Comparison of ENCODE assay signal across 9 mouse cellular contexts in the genomic region with DNA sequence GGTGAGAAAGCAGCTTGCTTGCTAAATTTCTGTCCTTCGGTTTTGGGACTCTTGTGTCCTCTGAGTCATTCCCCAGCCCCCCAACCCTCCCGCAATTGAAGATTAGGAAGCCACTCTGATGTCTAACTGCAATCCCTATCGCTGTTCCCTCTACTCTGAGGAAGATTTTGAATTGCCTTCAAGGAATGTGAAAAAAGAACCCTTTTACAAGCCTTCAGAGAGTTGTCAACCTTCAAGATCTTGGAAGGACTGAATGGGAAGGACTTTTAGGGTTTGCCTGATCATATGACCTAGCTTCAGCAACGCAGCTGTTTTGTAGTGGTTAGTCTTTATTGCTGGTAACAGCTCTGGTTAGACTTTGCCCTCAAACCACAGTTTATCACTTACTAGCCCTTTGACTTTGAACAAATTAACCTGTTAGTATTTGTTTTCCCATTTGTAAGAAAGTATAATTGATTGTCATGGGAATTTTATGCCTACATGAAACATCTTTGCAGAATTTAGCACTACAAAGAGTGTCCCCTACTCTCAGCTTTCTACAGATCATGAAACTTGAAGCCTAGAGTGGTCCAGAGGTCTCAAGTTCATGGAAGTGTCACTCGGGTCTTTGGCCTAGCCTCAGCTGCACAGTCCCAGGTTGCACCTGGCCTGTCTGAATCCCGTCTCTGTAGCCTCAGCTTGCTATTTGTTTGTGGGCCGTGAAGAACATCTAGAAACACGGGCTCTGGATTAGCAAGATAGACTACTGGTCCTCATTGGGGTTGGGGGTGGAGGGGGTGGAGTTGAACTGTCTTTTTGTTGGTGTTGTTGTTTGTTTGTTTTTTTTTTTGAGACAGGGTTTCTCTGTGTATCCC. TPM values are rescaled to one million over a fixed set of nuclear protein-coding genes. Genes with fewer than 3 reads are reported as not detected.
DNase-seq lines count a peak whose midpoint lies in the region; ATAC-seq and TF ChIP-seq lines count a peak whose summit lies in the region.
"Had no signal": no experiment of that assay in that cellular context is flagged by ENCODE, and none has a peak within 500 bp of the region (broad histone marks: within the 10 kb centered on the region; RNA-seq: fewer than 3 reads in every experiment).

No protein-coding gene starts in this region.

- no peaks in the 10 kb centered on the region for H3K9me3 ChIP-seq in erythroblast, embryonic 14.5 days (ENCODE audit: control insufficient read depth, low read length)
- H3K9me3 ChIP-seq in E14TG2a.4 (ENCODE audit: low read length), result no peaks in the 10 kb centered on the region
- no peaks in the 10 kb centered on the region for H3K9me3 ChIP-seq in forebrain, postnatal 0 days (ENCODE audit: low read length)
- H3K9me3 ChIP-seq in limb, embryonic 13.5 days, result no peaks in the 10 kb centered on the region
- H3K9me3 ChIP-seq in stomach, embryonic 16.5 days (replicated peaks; ENCODE audit: control insufficient read depth, low read length), result no peaks in the 10 kb centered on the region

- ATAC-seq in erythroblast, adult 5-6 weeks (replicated peaks; ENCODE audit: low FRiP score, poor library complexity, severe bottlenecking), result no peak
- ATAC-seq in forebrain, postnatal 0 days, result no peak
- ATAC-seq in limb, embryonic 13.5 days (ENCODE audit: low FRiP score, low read depth), result no peak
- no peak for ATAC-seq in stomach, embryonic 16.5 days (ENCODE audit: insufficient read depth, low FRiP score)

- H3K36me3 ChIP-seq in erythroblast, embryonic 14.5 days (ENCODE audit: control insufficient read depth), result peaks cover under 1% of the 10 kb centered on the region; the same call in 1 of the 2 replicates
- H3K36me3 ChIP-seq in E14TG2a.4 (ENCODE audit: insufficient read depth, low read length), result peaks cover 2% of the 10 kb centered on the region; the same call in 1 of the 2 replicates
- no peaks in the 10 kb centered on the region for H3K36me3 ChIP-seq in forebrain, postnatal 0 days (ENCODE audit: insufficient read depth)
- H3K36me3 ChIP-seq in limb, embryonic 13.5 days, result no peaks in the 10 kb centered on the region
- no peaks in the 10 kb centered on the region for H3K36me3 ChIP-seq in stomach, embryonic 16.5 days (ENCODE audit: control insufficient read depth, insufficient read depth, low read length)

- no peak for TF ChIP-seq CTCF in E14TG2a.4 (conservative IDR thresholded peaks at IDR 0.05; ENCODE audit: low read length)
- no peak for TF ChIP-seq CTCF in forebrain, postnatal 0 days (IDR thresholded peaks at IDR 0.05; ENCODE audit: low read depth)

- H3K4me3 ChIP-seq in erythroblast, embryonic 14.5 days (replicated peaks), result peak overlapping the region; percentile 61
- H3K4me3 ChIP-seq in E14TG2a.4 (replicated peaks; ENCODE audit: low read length), result peak overlapping the region; percentile 79
- peak overlapping the region; percentile 52 for H3K4me3 ChIP-seq in forebrain, postnatal 0 days (ENCODE audit: low read depth, low read length)
- peak overlapping the region; percentile 47 for H3K4me3 ChIP-seq in limb, embryonic 13.5 days
- H3K4me3 ChIP-seq in stomach, embryonic 16.5 days (replicated peaks; ENCODE audit: low read length), result peak overlapping the region; percentile 58

- 34% methylated on average over 8 of the region's 8 CpGs for WGBS in forebrain, postnatal 0 days
- 15% methylated on average over 8 of the region's 8 CpGs for WGBS in limb, embryonic 13.5 days
- whole genome bisulfite sequencing in stomach, embryonic 16.5 days, result 29% methylated on average over 8 of the region's 8 CpGs

- DNase-seq in forebrain, postnatal 0 days, result no peak
- DNase-seq in urinary bladder, postnatal 4 days (ENCODE audit: low spot score in 2 of 2), result no peak
- DNase-seq in retina, embryonic 14.5 days (ENCODE audit: low spot score), result no peak

- peak overlapping the region; percentile 72 for H3K9ac ChIP-seq in forebrain, postnatal 0 days
- peak overlapping the region; percentile 72 for H3K9ac ChIP-seq in limb, embryonic 13.5 days
- peak overlapping the region; percentile 78 for H3K9ac ChIP-seq in stomach, embryonic 16.5 days (ENCODE audit: low read length)

- peak overlapping the region; percentile 99 for H3K27ac ChIP-seq in forebrain, postnatal 0 days (ENCODE audit: low read depth, low read length)
- H3K27ac ChIP-seq in limb, embryonic 13.5 days, result peak overlapping the region; percentile 97
- H3K27ac ChIP-seq in stomach, embryonic 16.5 days (ENCODE audit: low read length), result peak overlapping the region; percentile 96

- H3K27me3 ChIP-seq in erythroblast, embryonic 14.5 days (ENCODE audit: control insufficient read depth), result peaks cover 81% of the 10 kb centered on the region
- H3K27me3 ChIP-seq in E14TG2a.4 (ENCODE audit: insufficient read depth, low read length), result peaks cover 76% of the 10 kb centered on the region
- no peaks in the 10 kb centered on the region for H3K27me3 ChIP-seq in forebrain, postnatal 0 days (ENCODE audit: insufficient read depth, low read length)
- peaks cover 8% of the 10 kb centered on the region for H3K27me3 ChIP-seq in limb, embryonic 13.5 days
- no peaks in the 10 kb centered on the region for H3K27me3 ChIP-seq in stomach, embryonic 16.5 days (ENCODE audit: control insufficient read depth, insufficient read depth, low read length)

- H3K4me1 ChIP-seq in erythroblast, embryonic 14.5 days (ENCODE audit: control insufficient read depth), result peaks cover 35% of the 10 kb centered on the region
- peaks cover 74% of the 10 kb centered on the region for H3K4me1 ChIP-seq in E14TG2a.4 (replicated peaks; ENCODE audit: low read depth, low read length)
- peaks cover 29% of the 10 kb centered on the region for H3K4me1 ChIP-seq in forebrain, postnatal 0 days (ENCODE audit: insufficient read depth)
- H3K4me1 ChIP-seq in limb, embryonic 13.5 days, result peaks cover 64% of the 10 kb centered on the region
- H3K4me1 ChIP-seq in stomach, embryonic 16.5 days (ENCODE audit: control insufficient read depth, insufficient read depth, low read length), result peaks cover 59% of the 10 kb centered on the region

- H3K4me2 ChIP-seq in forebrain, postnatal 0 days (ENCODE audit: low read depth), result peak overlapping the region; percentile 85
- peak overlapping the region; percentile 74 for H3K4me2 ChIP-seq in limb, embryonic 13.5 days (replicated peaks)
- peak overlapping the region; percentile 72 for H3K4me2 ChIP-seq in stomach, embryonic 16.5 days (ENCODE audit: low read depth, low read length)

RNA-seq across cellular contexts. Expression of a gene that starts 4.4 kb away (rescaled TPM):
- polyA plus RNA-seq in erythroblast, embryonic 14.5 days (2012), result not detected in 2 replicates
- 0.96 and 2.1 TPM in 2 replicates for total RNA-seq in erythroblast, adult 5-6 weeks (2015; ENCODE audit: low replicate concordance)
- total RNA-seq in erythroblast, adult 5-6 weeks (2017; ENCODE audit: low replicate concordance), result 0.70 and 1.3 TPM in 2 replicates
- total RNA-seq in forebrain, postnatal 0 days (2014; rRNA removed), result 0.29 and 0.54 TPM in 2 replicates
- 0.31 and 0.33 TPM in 2 replicates for polyA plus RNA-seq in forebrain, postnatal 0 days (2015; fragmentation: Nextera tagmentation; extraction: Ambion mirVana)
- 0.34 and 0.41 TPM in 2 replicates for polyA plus RNA-seq in limb, embryonic 13.5 days (2015; fragmentation: Nextera tagmentation; extraction: Ambion mirVana)
- polyA plus RNA-seq in stomach, embryonic 16.5 days (2015; fragmentation: Nextera tagmentation; extraction: Ambion mirVana), result 0.15 and 0.59 TPM in 2 replicates
- total RNA-seq: neutrophil, adult 5-6 weeks had no signal

RNA-seq across cellular contexts. Expression of a gene that starts 33.5 kb away (rescaled TPM):
- 8.2 and 9.1 TPM in 2 replicates for polyA plus RNA-seq in erythroblast, embryonic 14.5 days (2012)
- total RNA-seq in erythroblast, adult 5-6 weeks (2015; ENCODE audit: low replicate concordance), result 123 and 131 TPM in 2 replicates
- total RNA-seq in erythroblast, adult 5-6 weeks (2017; ENCODE audit: low replicate concordance), result 54.0 and 56.5 TPM in 2 replicates
- total RNA-seq in forebrain, postnatal 0 days (2014; rRNA removed), result 120 and 147 TPM in 2 replicates
- 209 and 217 TPM in 2 replicates for polyA plus RNA-seq in forebrain, postnatal 0 days (2015; fragmentation: Nextera tagmentation; extraction: Ambion mirVana)
- polyA plus RNA-seq in limb, embryonic 13.5 days (2015; fragmentation: Nextera tagmentation; extraction: Ambion mirVana), result 283 TPM in 2 replicates
- polyA plus RNA-seq in stomach, embryonic 16.5 days (2015; fragmentation: Nextera tagmentation; extraction: Ambion mirVana), result 265 and 272 TPM in 2 replicates

RNA-seq across cellular contexts. Expression of a gene that starts 33.9 kb away (rescaled TPM):
- polyA plus RNA-seq in erythroblast, embryonic 14.5 days (2012), result 1.6 and 1.7 TPM in 2 replicates
- 2.9 and 5.6 TPM in 2 replicates for total RNA-seq in erythroblast, adult 5-6 weeks (2015; ENCODE audit: low replicate concordance)
- 0.68 and 0.84 TPM in 2 replicates for total RNA-seq in erythroblast, adult 5-6 weeks (2017; ENCODE audit: low replicate concordance)
- total RNA-seq in forebrain, postnatal 0 days (2014; rRNA removed), result 11.6 and 13.0 TPM in 2 replicates
- 20.5 and 21.3 TPM in 2 replicates for polyA plus RNA-seq in forebrain, postnatal 0 days (2015; fragmentation: Nextera tagmentation; extraction: Ambion mirVana)
- polyA plus RNA-seq in limb, embryonic 13.5 days (2015; fragmentation: Nextera tagmentation; extraction: Ambion mirVana), result 11.7 and 13.1 TPM in 2 replicates
- polyA plus RNA-seq in stomach, embryonic 16.5 days (2015; fragmentation: Nextera tagmentation; extraction: Ambion mirVana), result 6.9 and 7.0 TPM in 2 replicates

RNA-seq across cellular contexts. Expression of a gene that starts 47.8 kb away (rescaled TPM):
- 46.0 and 48.8 TPM in 2 replicates for polyA plus RNA-seq in erythroblast, embryonic 14.5 days (2012)
- total RNA-seq in erythroblast, adult 5-6 weeks (2015; ENCODE audit: low replicate concordance), result 449 and 473 TPM in 2 replicates
- total RNA-seq in erythroblast, adult 5-6 weeks (2017; ENCODE audit: low replicate concordance), result 629 and 671 TPM in 2 replicates
- 0.85 and 1.6 TPM in 2 replicates for total RNA-seq in forebrain, postnatal 0 days (2014; rRNA removed)
- polyA plus RNA-seq in forebrain, postnatal 0 days (2015; fragmentation: Nextera tagmentation; extraction: Ambion mirVana), result 0.30 and 0.34 TPM in 2 replicates
- polyA plus RNA-seq in limb, embryonic 13.5 days (2015; fragmentation: Nextera tagmentation; extraction: Ambion mirVana), result 2.8 and 3.8 TPM in 2 replicates
- 8.7 and 11.1 TPM in 2 replicates for polyA plus RNA-seq in stomach, embryonic 16.5 days (2015; fragmentation: Nextera tagmentation; extraction: Ambion mirVana)

Comparison
In these comparisons a context has a peak if more than half of its experiments do, and no peak if none do; other contexts are left out.
1. RNA of a gene that starts 33.5 kb away (polyA plus RNA-seq): 283 TPM in limb, embryonic 13.5 days, 265 to 272 TPM in stomach, embryonic 16.5 days and 209 to 217 TPM in forebrain, postnatal 0 days; 8.2 to 9.1 TPM in erythroblast, embryonic 14.5 days; every median in the first group is over 10 times any median in the second.
2. Peak in every context shown above with its lines, with median percentiles within 50 percentile points of each other: H3K4me3 ChIP-seq, H3K27ac ChIP-seq, H3K4me2 ChIP-seq and H3K9ac ChIP-seq.